Mouse (Mus musculus): ENCODE measurements at regions not wholly inside any gene's neighbourhood (a gene's known extent, or its start where the extent isn't known, plus 50 kb on each side); places are given as distances from the start of the nearest gene placed in this dataset.

GRCm38 (mm10) chr4:142860441-142860840 is 352.4 kb downstream of the Prdm2 start:
- DNase-seq (ENCODE audit: low spot score in 2 of 2): no peak

- peak; percentile 28 to 52 for DNase-seq (ENCODE audit: low spot score in 2 of 2)
Observed at GRCm38 (mm10) chr4:142856626-142857025, 356.2 kb downstream of the Prdm2 start.

- DNase-seq (ENCODE audit: low spot score in 2 of 2): no peak
Observed at GRCm38 (mm10) chr4:142855635-142856034, 357.2 kb downstream of the Prdm2 start.

- DNase-seq (ENCODE audit: low spot score in 2 of 2): no peak
Observed at GRCm38 (mm10) chr4:142853924-142854323, 358.9 kb downstream of the Prdm2 start.

GRCm38 (mm10) chr4:142845066-142845696 is 367.6 kb downstream of the Prdm2 start:
- DNase-seq (ENCODE audit: low spot score in 2 of 2): peak; percentile 21 to 29

GRCm38 (mm10) chr4:142839540-142839939 is 373.3 kb downstream of the Prdm2 start:
- no peak for DNase-seq (ENCODE audit: low spot score in 2 of 2)

GRCm38 (mm10) chr4:142838363-142838964 is 374.3 kb downstream of the Prdm2 start:
- no peak for DNase-seq (ENCODE audit: low spot score in 2 of 2)

- no peak for DNase-seq (ENCODE audit: low spot score in 2 of 2)
Observed at GRCm38 (mm10) chr4:142837636-142838035, 375.2 kb downstream of the Prdm2 start.

- no peak for DNase-seq (ENCODE audit: low spot score in 2 of 2)
Observed at GRCm38 (mm10) chr4:142829711-142830110, 383.1 kb downstream of the Prdm2 start.

GRCm38 (mm10) chr4:142828969-142829368 is 383.8 kb downstream of the Prdm2 start:
- no peak for DNase-seq (ENCODE audit: low spot score in 2 of 2)

- DNase-seq (ENCODE audit: low spot score in 2 of 2): no peak
Observed at GRCm38 (mm10) chr4:142826250-142826893, 386.4 kb downstream of the Prdm2 start.

GRCm38 (mm10) chr4:142825786-142826185 is 387.0 kb downstream of the Prdm2 start:
- no peak for DNase-seq (ENCODE audit: low spot score in 2 of 2)

GRCm38 (mm10) chr4:142818440-142818839 is 394.4 kb downstream of the Prdm2 start:
- DNase-seq (ENCODE audit: low spot score in 2 of 2): no peak

GRCm38 (mm10) chr4:142816986-142817385 is 395.8 kb downstream of the Prdm2 start:
- DNase-seq (ENCODE audit: low spot score in 2 of 2): no peak

GRCm38 (mm10) chr4:142803819-142804218 is 409.0 kb downstream of the Prdm2 start:
- DNase-seq (ENCODE audit: low spot score in 2 of 2): no peak

- DNase-seq (ENCODE audit: low spot score in 2 of 2): no peak
Observed at GRCm38 (mm10) chr4:142799291-142799690, 413.5 kb downstream of the Prdm2 start.

- DNase-seq (ENCODE audit: low spot score in 2 of 2): no peak
Observed at GRCm38 (mm10) chr4:142798834-142799233, 414.0 kb downstream of the Prdm2 start.

GRCm38 (mm10) chr4:142792606-142792970 is 420.2 kb downstream of the Prdm2 start:
- DNase-seq (ENCODE audit: low spot score in 2 of 2): no peak

- DNase-seq (ENCODE audit: low spot score in 2 of 2): no peak
Observed at GRCm38 (mm10) chr4:142791823-142792605, 420.8 kb downstream of the Prdm2 start.

GRCm38 (mm10) chr4:142789048-142789447 is 423.7 kb downstream of the Prdm2 start:
- DNase-seq (ENCODE audit: low spot score in 2 of 2): peak; percentile 21 to 26

GRCm38 (mm10) chr4:142785386-142785785 is 427.4 kb downstream of the Prdm2 start:
- DNase-seq (ENCODE audit: low spot score in 2 of 2): peak; percentile 26 to 41

GRCm38 (mm10) chr4:142776711-142777411 is 435.9 kb downstream of the Prdm2 start:
- DNase-seq (ENCODE audit: low spot score in 2 of 2): no peak
